Mouse (Mus musculus): Measurements from ENCODE around the gene Vmn1r159.
"Not testable (repeated sequence)": the region's sequence is repeated elsewhere in the genome, so short reads cannot be mapped to it uniquely, and the experiment has no call there.

Vmn1r159 gene

DNA sequence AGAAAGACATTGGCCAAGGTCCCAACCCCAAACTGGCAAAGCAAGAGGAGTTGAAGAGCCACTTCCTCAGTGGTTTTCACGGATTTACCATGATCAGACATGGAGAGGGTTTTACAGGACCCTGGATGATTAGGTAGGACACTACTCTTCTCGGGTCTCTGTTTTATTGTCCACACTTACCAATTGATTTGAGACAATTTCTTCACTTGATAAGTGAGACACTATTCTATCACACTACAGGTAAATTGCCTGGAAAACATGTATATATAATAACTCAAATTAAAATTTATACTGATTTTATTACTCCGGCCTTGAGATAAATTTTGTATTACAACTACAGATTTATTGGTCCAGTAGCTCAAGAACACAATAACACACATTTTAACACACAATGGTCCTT is at the start of gene Vmn1r159:
Gene Vmn1r159, minus strand, starts transcription at position 101 of the 400 bp plus-strand sequence.
- not testable (repeated sequence) for DNase-seq (ENCODE audit: low read depth)

GRCm38 (mm10) chr7:22870924-22871323 is 27.5 kb upstream of the Vmn1r159 start, which contains the start of gene Vmn1r160:
Vmn1r160 (plus strand) TSS chr7:22871224.
- not testable (repeated sequence) for DNase-seq (ENCODE audit: low read depth)
